Mouse (Mus musculus) cerebellum, adult 2 months (tissue): ENCODE results near the gene Hoxa7.

Experiments
- CTCF ChIP-seq: fragments of 200-500 bp; IDR thresholded peaks from 2 replicates; pipeline ENCODE4 v1.5.1; 2011; ENCODE audit warnings: low read depth, mild to moderate bottlenecking, control low read depth, low read length, moderate library complexity, borderline replicate concordance; ENCODE audit not compliant: insufficient read depth
- POLR2A ChIP-seq: fragments of 200-500 bp; IDR thresholded peaks from 2 replicates; pipeline ENCODE4 v1.6.1; 2011; ENCODE audit warnings: low read length, control low read depth, borderline replicate concordance; ENCODE audit not compliant: insufficient read depth

GRCm38 (mm10) chr6:52183311-52184080, 38.2 kb downstream of the Hoxa7 start:
- TF ChIP-seq CTCF (no peak), POLR2A (no peak)
